Mouse (Mus musculus): ENCODE measurements around the gene Ptprk. TPM values are rescaled to one million over a fixed set of nuclear protein-coding genes. Genes with fewer than 3 reads are reported as not detected.

Gene Ptprk
- polyA plus RNA-seq, 1 experiment from 2014 or later = 8.3 TPM

DNA sequence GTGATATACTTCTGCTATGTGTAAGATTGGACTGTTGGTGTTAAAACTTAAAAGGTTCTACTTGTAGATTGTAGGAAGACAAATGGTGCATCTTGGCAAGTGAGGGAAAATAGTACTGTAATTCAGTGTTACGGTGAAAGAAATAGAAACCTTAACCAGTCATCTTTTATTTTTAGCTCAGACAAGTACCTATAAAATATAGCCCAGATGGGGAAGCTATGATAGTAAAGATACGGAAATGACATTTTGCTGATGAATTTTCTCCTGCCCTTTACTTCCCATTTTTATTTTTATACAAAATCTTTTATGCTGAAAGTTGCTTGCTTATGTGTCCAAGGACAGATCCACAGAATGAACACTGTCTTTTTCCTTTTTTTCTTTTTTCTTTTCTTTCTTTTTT, 248.4 kb downstream of the Ptprk start:
- no peak overlapping the region for H3K4me2 ChIP-seq (ENCODE audit: low read depth, low read length)
- no peak overlapping the region for H3K27ac ChIP-seq (ENCODE audit: low read length)
- no peak for ATAC-seq (ENCODE audit: low read depth)
- H3K4me1 ChIP-seq (ENCODE audit: control insufficient read depth, low read depth, low read length) = no peaks in the 10 kb centered on the region
- no peak overlapping the region for H3K4me3 ChIP-seq (ENCODE audit: low read depth, low read length)
- H3K9me3 ChIP-seq (replicated peaks; ENCODE audit: control insufficient read depth, low read length) = no peaks in the 10 kb centered on the region
- WGBS (ENCODE audit: insufficient replicate concordance) = 24% methylated on average over 2 of the region's 2 CpGs
- H3K9ac ChIP-seq (ENCODE audit: low read depth, low read length) = no peak overlapping the region
- no peaks in the 10 kb centered on the region for H3K36me3 ChIP-seq (ENCODE audit: control insufficient read depth, insufficient read depth)
- no peaks in the 10 kb centered on the region for H3K27me3 ChIP-seq (ENCODE audit: control insufficient read depth, insufficient read depth, low read depth, low read length)

DNA sequence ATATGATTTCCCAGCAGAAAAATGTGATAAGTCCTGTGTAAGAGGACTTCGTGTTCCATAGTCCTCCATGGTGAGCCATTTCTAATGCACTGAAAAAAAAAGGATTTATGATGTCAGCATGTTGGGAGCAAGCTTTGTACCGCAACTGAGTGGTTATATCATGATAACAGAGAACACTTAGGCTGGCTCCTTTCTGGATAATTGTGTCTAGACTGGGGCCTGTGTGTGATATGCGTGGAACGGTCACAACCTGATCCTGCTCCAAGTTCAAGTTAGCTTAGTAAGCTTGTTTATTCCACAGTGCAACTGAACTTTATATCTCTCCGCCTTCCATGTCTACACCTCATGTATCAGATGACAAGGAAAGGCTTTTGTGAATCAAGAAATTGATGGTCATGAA, 260.6 kb downstream of the Ptprk start:
- no peak overlapping the region for H3K9ac ChIP-seq (ENCODE audit: low read depth, low read length)
- H3K27ac ChIP-seq (ENCODE audit: low read length) = no peak overlapping the region
- H3K4me1 ChIP-seq (ENCODE audit: control insufficient read depth, low read depth, low read length) = no peaks in the 10 kb centered on the region
- H3K36me3 ChIP-seq (ENCODE audit: control insufficient read depth, insufficient read depth) = no peaks in the 10 kb centered on the region
- no peak overlapping the region for H3K4me2 ChIP-seq (ENCODE audit: low read depth, low read length)
- H3K4me3 ChIP-seq (ENCODE audit: low read depth, low read length) = no peak overlapping the region
- no peaks in the 10 kb centered on the region for H3K9me3 ChIP-seq (replicated peaks; ENCODE audit: control insufficient read depth, low read length)
- WGBS (ENCODE audit: insufficient replicate concordance) = 67% methylated on average over 5 of the region's 5 CpGs
- no peak for ATAC-seq (ENCODE audit: low read depth)
- H3K27me3 ChIP-seq (ENCODE audit: control insufficient read depth, insufficient read depth, low read depth, low read length) = no peaks in the 10 kb centered on the region

DNA sequence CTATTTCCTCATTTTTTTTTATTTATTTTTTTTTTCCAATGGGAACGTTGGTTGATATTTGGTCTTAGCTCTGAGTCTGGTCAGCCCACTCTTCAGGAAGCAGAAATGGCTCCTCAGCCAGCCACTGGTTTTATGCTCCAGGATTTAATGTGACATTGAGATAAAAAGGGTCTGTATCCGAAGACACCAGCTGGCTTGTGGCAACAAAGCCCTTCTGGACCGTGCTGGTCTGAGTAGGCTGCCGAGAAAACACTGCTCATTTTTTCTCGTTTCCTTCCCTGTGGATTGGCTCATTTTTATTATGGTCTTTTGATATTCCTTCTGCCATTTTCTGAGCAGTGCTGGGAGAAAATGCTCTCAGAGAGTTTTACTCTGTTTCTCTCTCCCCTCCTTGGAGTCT, 263.9 kb downstream of the Ptprk start:
- Histone ChIP-seq H3K27me3 (ENCODE audit: control insufficient read depth, insufficient read depth, low read depth, low read length) (no peaks in the 10 kb centered on the region), H3K36me3 (ENCODE audit: control insufficient read depth, insufficient read depth) (no peaks in the 10 kb centered on the region), H3K27ac (ENCODE audit: low read length) (no peak overlapping the region), H3K4me3 (ENCODE audit: low read depth, low read length) (no peak overlapping the region), H3K9me3 (replicated peaks; ENCODE audit: control insufficient read depth, low read length) (no peaks in the 10 kb centered on the region), H3K4me2 (ENCODE audit: low read depth, low read length) (no peak overlapping the region), H3K4me1 (ENCODE audit: control insufficient read depth, low read depth, low read length) (no peaks in the 10 kb centered on the region), H3K9ac (ENCODE audit: low read depth, low read length) (no peak overlapping the region)
- WGBS (ENCODE audit: insufficient replicate concordance) = 56% methylated on average over 5 of the region's 5 CpGs
- no peak for ATAC-seq (ENCODE audit: low read depth)

GRCm38 (mm10) chr10:28345196-28345681, 270.6 kb downstream of the Ptprk start:
- no peak overlapping the region for H3K27ac ChIP-seq (ENCODE audit: low read length)
- H3K27me3 ChIP-seq (ENCODE audit: control insufficient read depth, insufficient read depth, low read depth, low read length) = no peaks in the 10 kb centered on the region
- no peaks in the 10 kb centered on the region for H3K36me3 ChIP-seq (ENCODE audit: control insufficient read depth, insufficient read depth)
- H3K4me3 ChIP-seq (ENCODE audit: low read depth, low read length) = no peak overlapping the region
- H3K4me1 ChIP-seq (ENCODE audit: control insufficient read depth, low read depth, low read length) = no peaks in the 10 kb centered on the region
- ATAC-seq (ENCODE audit: low read depth) = no peak
- WGBS (ENCODE audit: insufficient replicate concordance) = 73% methylated on average over 8 of the region's 8 CpGs
- no peak overlapping the region for H3K4me2 ChIP-seq (ENCODE audit: low read depth, low read length)
- no peak overlapping the region for H3K9ac ChIP-seq (ENCODE audit: low read depth, low read length)
- H3K9me3 ChIP-seq (replicated peaks; ENCODE audit: control insufficient read depth, low read length) = no peaks in the 10 kb centered on the region

DNA sequence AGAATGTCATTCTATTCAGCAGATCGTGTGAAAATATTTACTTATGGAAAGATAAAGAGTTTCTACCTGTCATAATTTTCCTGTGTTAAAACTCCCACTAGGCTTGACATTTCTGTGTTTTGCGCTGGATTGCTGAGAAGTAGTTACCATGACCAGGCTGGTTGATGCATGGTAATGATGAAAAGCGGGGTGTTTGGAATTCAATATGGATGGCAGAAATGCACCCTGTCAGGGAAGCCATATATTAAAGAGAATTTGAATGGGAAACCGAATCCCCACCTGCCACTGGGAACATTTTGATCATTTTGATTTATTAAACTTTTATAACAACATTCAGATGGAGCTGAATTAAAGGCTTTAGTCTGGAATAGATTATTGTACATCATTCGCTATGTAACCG, 290.7 kb downstream of the Ptprk start:
- Histone ChIP-seq H3K4me2 (ENCODE audit: low read depth, low read length) (no peak overlapping the region), H3K9me3 (replicated peaks; ENCODE audit: control insufficient read depth, low read length) (no peaks in the 10 kb centered on the region), H3K27me3 (ENCODE audit: control insufficient read depth, insufficient read depth, low read depth, low read length) (no peaks in the 10 kb centered on the region), H3K9ac (ENCODE audit: low read depth, low read length) (no peak overlapping the region), H3K36me3 (ENCODE audit: control insufficient read depth, insufficient read depth) (no peaks in the 10 kb centered on the region), H3K27ac (ENCODE audit: low read length) (no peak overlapping the region), H3K4me1 (ENCODE audit: control insufficient read depth, low read depth, low read length) (no peaks in the 10 kb centered on the region), H3K4me3 (ENCODE audit: low read depth, low read length) (no peak overlapping the region)
- WGBS (ENCODE audit: insufficient replicate concordance) = 69% methylated on average over 6 of the region's 6 CpGs
- no peak for ATAC-seq (ENCODE audit: low read depth)

GRCm38 (mm10) chr10:28366065-28366677, 291.6 kb downstream of the Ptprk start:
- no peak for ATAC-seq (ENCODE audit: low read depth)
- no peak overlapping the region for H3K27ac ChIP-seq (ENCODE audit: low read length)
- no peaks in the 10 kb centered on the region for H3K36me3 ChIP-seq (ENCODE audit: control insufficient read depth, insufficient read depth)
- 59% methylated on average over 5 of the region's 5 CpGs for WGBS (ENCODE audit: insufficient replicate concordance)
- no peaks in the 10 kb centered on the region for H3K4me1 ChIP-seq (ENCODE audit: control insufficient read depth, low read depth, low read length)
- no peaks in the 10 kb centered on the region for H3K27me3 ChIP-seq (ENCODE audit: control insufficient read depth, insufficient read depth, low read depth, low read length)
- H3K4me3 ChIP-seq (ENCODE audit: low read depth, low read length) = no peak overlapping the region
- H3K9ac ChIP-seq (ENCODE audit: low read depth, low read length) = no peak overlapping the region
- H3K4me2 ChIP-seq (ENCODE audit: low read depth, low read length) = no peak overlapping the region
- no peaks in the 10 kb centered on the region for H3K9me3 ChIP-seq (replicated peaks; ENCODE audit: control insufficient read depth, low read length)

DNA sequence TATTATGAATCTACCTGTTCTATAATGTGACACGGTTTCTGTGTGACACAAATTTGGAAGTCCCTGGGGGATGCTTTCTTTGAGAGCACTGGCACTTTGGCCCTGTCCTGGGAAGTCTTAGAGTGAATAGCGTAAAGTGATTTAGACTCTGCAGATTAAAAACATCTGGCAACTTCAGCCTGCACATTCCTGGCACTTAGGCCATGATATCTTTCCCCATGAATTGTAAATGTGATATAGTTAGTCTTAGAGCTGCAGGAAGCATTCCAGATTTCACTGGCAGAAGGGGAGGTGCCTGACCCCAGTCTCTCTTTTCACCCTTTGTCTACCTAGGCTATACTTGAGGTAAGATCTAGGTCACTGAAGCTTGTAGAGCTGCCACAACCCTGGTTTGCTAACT, 295.2 kb downstream of the Ptprk start:
- H3K9me3 ChIP-seq (replicated peaks; ENCODE audit: control insufficient read depth, low read length) = no peaks in the 10 kb centered on the region
- no peak overlapping the region for H3K27ac ChIP-seq (ENCODE audit: low read length)
- H3K4me2 ChIP-seq (ENCODE audit: low read depth, low read length) = no peak overlapping the region
- no peaks in the 10 kb centered on the region for H3K4me1 ChIP-seq (ENCODE audit: control insufficient read depth, low read depth, low read length)
- no peaks in the 10 kb centered on the region for H3K36me3 ChIP-seq (ENCODE audit: control insufficient read depth, insufficient read depth)
- no peaks in the 10 kb centered on the region for H3K27me3 ChIP-seq (ENCODE audit: control insufficient read depth, insufficient read depth, low read depth, low read length)
- 65% methylated on average over 2 of the region's 2 CpGs for WGBS (ENCODE audit: insufficient replicate concordance)
- H3K9ac ChIP-seq (ENCODE audit: low read depth, low read length) = no peak overlapping the region
- no peak overlapping the region for H3K4me3 ChIP-seq (ENCODE audit: low read depth, low read length)
- no peak for ATAC-seq (ENCODE audit: low read depth)

- H3K27me3 ChIP-seq (ENCODE audit: control insufficient read depth, insufficient read depth, low read depth, low read length) = no peaks in the 10 kb centered on the region
- H3K4me2 ChIP-seq (ENCODE audit: low read depth, low read length) = no peak overlapping the region
- 55% methylated on average over 1 of the region's 1 CpGs for WGBS (ENCODE audit: insufficient replicate concordance)
- ATAC-seq (ENCODE audit: low read depth) = no peak
- no peak overlapping the region for H3K27ac ChIP-seq (ENCODE audit: low read length)
- H3K9ac ChIP-seq (ENCODE audit: low read depth, low read length) = no peak overlapping the region
- no peaks in the 10 kb centered on the region for H3K4me1 ChIP-seq (ENCODE audit: control insufficient read depth, low read depth, low read length)
- no peaks in the 10 kb centered on the region for H3K36me3 ChIP-seq (ENCODE audit: control insufficient read depth, insufficient read depth)
- no peak overlapping the region for H3K4me3 ChIP-seq (ENCODE audit: low read depth, low read length)
- no peaks in the 10 kb centered on the region for H3K9me3 ChIP-seq (replicated peaks; ENCODE audit: control insufficient read depth, low read length)
Observed at GRCm38 (mm10) chr10:28374874-28375273, 300.3 kb downstream of the Ptprk start.

GRCm38 (mm10) chr10:28379752-28380488, 305.3 kb downstream of the Ptprk start:
- H3K9ac ChIP-seq (ENCODE audit: low read depth, low read length) = no peak overlapping the region
- H3K36me3 ChIP-seq (ENCODE audit: control insufficient read depth, insufficient read depth) = no peaks in the 10 kb centered on the region
- 58% methylated on average over 7 of the region's 7 CpGs for WGBS (ENCODE audit: insufficient replicate concordance)
- H3K27ac ChIP-seq (ENCODE audit: low read length) = no peak overlapping the region
- ATAC-seq (ENCODE audit: low read depth) = no peak
- H3K9me3 ChIP-seq (replicated peaks; ENCODE audit: control insufficient read depth, low read length) = no peaks in the 10 kb centered on the region
- no peak overlapping the region for H3K4me3 ChIP-seq (ENCODE audit: low read depth, low read length)
- H3K4me2 ChIP-seq (ENCODE audit: low read depth, low read length) = no peak overlapping the region
- no peaks in the 10 kb centered on the region for H3K27me3 ChIP-seq (ENCODE audit: control insufficient read depth, insufficient read depth, low read depth, low read length)
- H3K4me1 ChIP-seq (ENCODE audit: control insufficient read depth, low read depth, low read length) = no peaks in the 10 kb centered on the region

All from liver, embryonic 16.5 days (tissue).